Mouse (Mus musculus) midbrain, postnatal 0 days (tissue): ENCODE measurements around the gene Reps2. TPM values are rescaled to one million over a fixed set of nuclear protein-coding genes. Genes with fewer than 3 reads are reported as not detected.
A peak's percentile ranks its signal among the peaks of the same experiment; 100 is the strongest.

Source experiments
- ATAC-seq: fragments of 200-750 bp; cut with Nextera tagmentation; 2 replicates; pipeline ENCODE4 v1.8.0; 2017; ENCODE audit warnings: moderate number of reproducible peaks, mild to moderate bottlenecking, moderate TSS enrichment, moderate library complexity; ENCODE audit not compliant: low FRiP score
- DNase-seq: peaks from one replicate; pipeline ENCODE4 v3.0.0-alpha.2; 2015; ENCODE audit warnings: low spot score
- H3K27ac ChIP-seq: fragments of 300-500 bp; sonication (generic); 2 replicates; pipeline ENCODE4 v1.5.1; 2014; ENCODE audit warnings: low read depth, mild to moderate bottlenecking, low read length, mixed read lengths
- H3K27me3 ChIP-seq: fragments of 300-500 bp; sonication (generic); 2 replicates; pipeline ENCODE4 v1.6.1; 2014; ENCODE audit warnings: low read length, control low read depth, mixed read lengths; ENCODE audit not compliant: insufficient read depth
- H3K36me3 ChIP-seq: fragments of 300-500 bp; sonication (generic); 2 replicates; pipeline ENCODE4 v1.6.1; 2014; ENCODE audit warnings: low read length, control low read depth, mixed read lengths; ENCODE audit not compliant: insufficient read depth
- H3K4me1 ChIP-seq: fragments of 300-500 bp; sonication (generic); 2 replicates; pipeline ENCODE4 v1.6.1; 2014; ENCODE audit warnings: mild to moderate bottlenecking, control low read depth, antibody characterized with exemption, low read length, mixed read lengths; ENCODE audit not compliant: insufficient read depth
- H3K4me2 ChIP-seq: fragments of 300-500 bp; sonication (generic); 2 replicates; pipeline ENCODE4 v1.6.1; 2014; ENCODE audit warnings: low read depth, mild to moderate bottlenecking, low read length, mixed read lengths; ENCODE audit not compliant: poor library complexity, severe bottlenecking
- H3K4me3 ChIP-seq: fragments of 300-500 bp; sonication (generic); 2 replicates; pipeline ENCODE4 v1.5.1; 2014; ENCODE audit warnings: low read depth, mild to moderate bottlenecking, low read length, moderate library complexity
- H3K9ac ChIP-seq: fragments of 300-500 bp; sonication (generic); replicated peaks from 2 replicates; pipeline ENCODE4 v1.6.1; 2014; ENCODE audit warnings: mild to moderate bottlenecking, low read length, moderate library complexity, mixed read lengths; ENCODE audit not compliant: poor library complexity, severe bottlenecking
- H3K9me3 ChIP-seq: fragments of 300-500 bp; sonication (generic); 2 replicates; pipeline ENCODE4 v1.6.1; 2016; ENCODE audit warnings: low read length, control low read depth
- CTCF ChIP-seq: IDR thresholded peaks from 2 replicates; pipeline ENCODE4 v1.5.1; 2016; ENCODE audit warnings: antibody characterized with exemption, mild to moderate bottlenecking
- WGBS: fragments of 180-500 bp; shearing (Covaris S2); extraction: QIAGEN DNeasy Blood & Tissue Kit; methylation state at CpG from one replicate; pipeline ENCODE4 v1.1.7; 2014; 5-methylcytosine and 5-hydroxymethylcytosine counted together
- polyA plus RNA-seq: library from polyadenylated mRNA; unstranded; fragments of >200 nt; fragmentation: Nextera tagmentation; extraction: Ambion mirVana; gene quantifications from 2 replicates; pipeline ENCODE4 v1.2.1, GENCODE M21; 2015
- total RNA-seq: library from RNA; depleted of rRNA; stranded (reverse); fragments of >200 nt; gene quantifications from 2 replicates; pipeline ENCODE4 v1.2.3, GENCODE M21; 2014

The Reps2 gene
- total and polyA plus RNA-seq, 2 experiments from 2014 or later: 3.0 to 16.5 TPM

DNA sequence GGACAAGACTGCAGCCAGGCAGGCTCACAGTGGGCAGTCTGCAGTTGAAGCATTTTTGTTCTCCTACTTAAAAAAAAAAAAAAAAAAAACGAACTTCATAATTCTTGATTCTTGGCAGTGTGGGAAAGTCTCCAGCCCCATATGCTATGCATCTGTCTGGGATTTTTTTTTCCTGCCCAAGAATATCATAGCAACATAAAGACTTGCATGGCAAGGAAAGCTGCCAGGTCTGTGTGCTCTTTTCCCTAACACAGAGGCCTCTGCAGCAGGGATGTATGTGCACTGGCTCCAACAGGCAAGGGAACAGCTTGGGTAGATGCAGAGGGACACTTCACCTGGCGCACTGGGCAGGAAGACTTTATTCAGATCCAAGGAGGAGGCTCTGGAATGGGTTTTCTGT, 140.0 kb downstream of the Reps2 start:
- WGBS: 47% methylated on average over 2 of the region's 2 CpGs
- no peak for TF ChIP-seq CTCF

GRCm38 (mm10) chrX:162500962-162501361, 142.5 kb downstream of the Reps2 start:
- Histone ChIP-seq H3K36me3 (no peaks in the 10 kb centered on the region), H3K9ac (no peak overlapping the region), H3K9me3 (no peaks in the 10 kb centered on the region), H3K4me1 (no peaks in the 10 kb centered on the region), H3K27ac (no peak overlapping the region), H3K4me3 (no peak overlapping the region), H3K27me3 (no peaks in the 10 kb centered on the region), H3K4me2 (no peak overlapping the region)
- no peak for ATAC-seq
- 77% methylated on average over 3 of the region's 3 CpGs for WGBS
- no peak for DNase-seq
- TF ChIP-seq CTCF: no peak

More for the DNA sequence above, 140.0 kb downstream of the Reps2 start:
- Histone ChIP-seq H3K27me3 (peaks cover under 1% of the 10 kb centered on the region; the same call in 1 of the 2 replicates), H3K9ac (no peak overlapping the region), H3K9me3 (no peaks in the 10 kb centered on the region), H3K4me1 (no peaks in the 10 kb centered on the region), H3K4me2 (no peak overlapping the region), H3K36me3 (no peaks in the 10 kb centered on the region), H3K4me3 (no peak overlapping the region), H3K27ac (no peak overlapping the region)
- DNase-seq (no peak), ATAC-seq (no peak)

- H3K27me3 ChIP-seq: no peaks in the 10 kb centered on the region
- TF ChIP-seq CTCF: no peak
- no peak overlapping the region for H3K4me3 ChIP-seq
- ATAC-seq (no peak), DNase-seq (no peak)
- no peaks in the 10 kb centered on the region for H3K4me1 ChIP-seq
- 33% methylated on average over 2 of the region's 2 CpGs for WGBS
- no peak overlapping the region for H3K4me2 ChIP-seq
- H3K36me3 ChIP-seq: no peaks in the 10 kb centered on the region
- no peak overlapping the region for H3K27ac ChIP-seq
- H3K9me3 ChIP-seq: no peaks in the 10 kb centered on the region
- H3K9ac ChIP-seq: no peak overlapping the region
Observed at GRCm38 (mm10) chrX:162496485-162496884, 147.0 kb downstream of the Reps2 start.

DNA sequence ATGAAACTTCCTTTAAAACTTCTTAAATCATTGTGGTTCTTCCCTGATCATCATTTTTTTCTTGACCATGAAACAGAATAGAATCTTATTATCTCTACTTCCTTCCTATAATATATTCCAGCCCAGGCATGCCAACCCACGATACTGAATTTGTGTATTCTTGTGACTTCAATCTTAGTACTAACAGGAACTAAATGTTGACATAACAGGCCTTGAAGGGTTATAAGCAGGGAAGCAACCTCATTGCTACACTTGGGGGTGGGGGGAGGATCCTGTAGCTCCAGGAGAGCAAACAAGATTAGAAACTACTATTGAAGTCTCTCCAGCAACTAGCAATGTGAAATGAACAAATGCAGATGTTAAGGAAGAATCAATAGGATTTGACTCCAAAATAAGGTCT, 154.8 kb downstream of the Reps2 start:
- 86% methylated on average over 1 of the region's 1 CpGs for WGBS
- DNase-seq (no peak), ATAC-seq (no peak)
- H3K4me3 ChIP-seq: no peak overlapping the region
- H3K9me3 ChIP-seq: no peaks in the 10 kb centered on the region
- H3K27ac ChIP-seq: no peak overlapping the region
- no peak overlapping the region for H3K9ac ChIP-seq
- H3K4me2 ChIP-seq: no peak overlapping the region
- no peaks in the 10 kb centered on the region for H3K36me3 ChIP-seq
- no peaks in the 10 kb centered on the region for H3K4me1 ChIP-seq
- H3K27me3 ChIP-seq: no peaks in the 10 kb centered on the region
- no peak for TF ChIP-seq CTCF

GRCm38 (mm10) chrX:162487734-162488133, 155.7 kb downstream of the Reps2 start:
- Histone ChIP-seq H3K4me1 (no peaks in the 10 kb centered on the region), H3K9me3 (no peaks in the 10 kb centered on the region), H3K4me3 (no peak overlapping the region), H3K27me3 (no peaks in the 10 kb centered on the region), H3K27ac (no peak overlapping the region), H3K36me3 (no peaks in the 10 kb centered on the region), H3K4me2 (no peak overlapping the region), H3K9ac (no peak overlapping the region)
- DNase-seq: no peak
- TF ChIP-seq CTCF: 0 out of 2 replicates have a peak, but pooled peaks have one; percentile 10
- no peak for ATAC-seq

GRCm38 (mm10) chrX:162470213-162470612, 173.2 kb downstream of the Reps2 start:
- H3K36me3 ChIP-seq: no peaks in the 10 kb centered on the region
- no peak for ATAC-seq
- no peak for TF ChIP-seq CTCF
- no peak for DNase-seq
- no peak overlapping the region for H3K9ac ChIP-seq
- H3K9me3 ChIP-seq: no peaks in the 10 kb centered on the region
- H3K4me3 ChIP-seq: no peak overlapping the region
- no peaks in the 10 kb centered on the region for H3K27me3 ChIP-seq
- WGBS: 83% methylated on average over 3 of the region's 3 CpGs
- no peak overlapping the region for H3K27ac ChIP-seq
- no peak overlapping the region for H3K4me2 ChIP-seq
- H3K4me1 ChIP-seq: no peaks in the 10 kb centered on the region
